12 mouse cellular contexts compared by ENCODE assay signal in genomic region chr5:66367641-66368040, GRCm38 (mm10).
A peak's percentile ranks its signal among the peaks of the same experiment; 100 is the strongest.
DNase-seq lines count a peak whose midpoint lies in the region; ATAC-seq and TF ChIP-seq lines count a peak whose summit lies in the region.
"Had no signal": no experiment of that assay in that cellular context is flagged by ENCODE, and none has a peak within 500 bp of the region (broad histone marks: within the 10 kb centered on the region; RNA-seq: fewer than 3 reads in every experiment).

No protein-coding gene starts in this region.

- H3K27ac ChIP-seq in ES-Bruce4 (ENCODE audit: insufficient read depth, low read length) = no peak overlapping the region
- no peak overlapping the region; the same call in 1 of the 2 replicates for H3K27ac ChIP-seq in embryonic facial prominence, embryonic 11.5 days (replicated peaks; ENCODE audit: low read depth, low read length)
- peak overlapping the region; percentile 25 for H3K27ac ChIP-seq in hindbrain, embryonic 12.5 days
- H3K27ac ChIP-seq in midbrain, embryonic 12.5 days (replicated peaks) = no peak overlapping the region; the same call in 1 of the 2 replicates

- H3K36me3 ChIP-seq in ES-Bruce4 (ENCODE audit: control insufficient read depth, insufficient read depth, low read length, poor library complexity, severe bottlenecking) = no peaks in the 10 kb centered on the region; the same call in 1 of the 2 replicates
- no peaks in the 10 kb centered on the region for H3K36me3 ChIP-seq in embryonic facial prominence, embryonic 11.5 days (replicated peaks; ENCODE audit: control insufficient read depth, insufficient read depth, low read depth, low read length)
- H3K36me3 ChIP-seq in hindbrain, embryonic 12.5 days = 0 out of 2 replicates have a peak, but pooled peaks cover under 1% of the 10 kb centered on the region
- no peaks in the 10 kb centered on the region for H3K36me3 ChIP-seq in midbrain, embryonic 12.5 days

- intact Hi-C loops in heart, postnatal 25 days (cut with DNase I) = loop anchor here (5.0 kb wide), 2 partner anchors 85 to 105 kb away; no protein-coding TSS in a partner anchor
- intact Hi-C loops in left cerebral cortex, postnatal 36 days (cut with DNase I) = loop anchor here (5.0 kb wide), 2 partner anchors 50 to 105 kb away; no protein-coding TSS in a partner anchor

- DNase-seq in embryonic facial prominence, embryonic 11.5 days (ENCODE audit: low spot score) = peak; percentile 70
- DNase-seq in heart, postnatal 25 days (ENCODE audit: low spot score) = no peak
- DNase-seq in left cerebral cortex, postnatal 36 days (ENCODE audit: low spot score in 2 of 2) = no peak
- DNase-seq in thymus, postnatal 14 days = no peak
- no peak for DNase-seq in spleen, postnatal 36 days (ENCODE audit: low spot score in 2 of 2)
- DNase-seq: cerebellum, postnatal 14 days; lung, adult 2 months had no signal

- no peak overlapping the region for H3K4me3 ChIP-seq in ES-Bruce4 (ENCODE audit: low read depth, low read length)
- no peak overlapping the region for H3K4me3 ChIP-seq in embryonic facial prominence, embryonic 11.5 days (ENCODE audit: low read depth, low read length)
- H3K4me3 ChIP-seq in hindbrain, embryonic 12.5 days = no peak overlapping the region
- no peak overlapping the region for H3K4me3 ChIP-seq in midbrain, embryonic 12.5 days

- H3K9me3 ChIP-seq in ES-Bruce4 (replicated peaks; ENCODE audit: control insufficient read depth, insufficient read depth, low read length, poor library complexity, severe bottlenecking) = no peaks in the 10 kb centered on the region
- H3K9me3 ChIP-seq in embryonic facial prominence, embryonic 11.5 days (replicated peaks; ENCODE audit: control insufficient read depth, low read length) = no peaks in the 10 kb centered on the region
- H3K9me3 ChIP-seq in hindbrain, embryonic 12.5 days (replicated peaks) = no peaks in the 10 kb centered on the region
- H3K9me3 ChIP-seq in midbrain, embryonic 12.5 days = no peaks in the 10 kb centered on the region

- ATAC-seq in embryonic facial prominence, embryonic 11.5 days (replicated peaks; ENCODE audit: insufficient number of reproducible peaks, low FRiP score, low TSS enrichment, low read depth) = peak; percentile 66
- peak; percentile 71 for ATAC-seq in hindbrain, embryonic 12.5 days (ENCODE audit: low FRiP score)
- ATAC-seq in midbrain, embryonic 12.5 days (ENCODE audit: low FRiP score, low read depth) = peak; percentile 65
- ATAC-seq: CD4-positive, CD25-positive, alpha-beta regulatory T cell, adult 4 months had no signal

- 0 out of 2 replicates have a peak, but pooled peaks have one; percentile 33 for TF ChIP-seq EP300 in ES-Bruce4 (IDR thresholded peaks at IDR 0.05; ENCODE audit: insufficient read depth, low read depth, low read length)

- no peaks in the 10 kb centered on the region for H3K27me3 ChIP-seq in ES-Bruce4 (ENCODE audit: control insufficient read depth, insufficient read depth, low read length, poor library complexity, severe bottlenecking)
- no peaks in the 10 kb centered on the region for H3K27me3 ChIP-seq in embryonic facial prominence, embryonic 11.5 days (ENCODE audit: control insufficient read depth, insufficient read depth, low read length)
- no peaks in the 10 kb centered on the region for H3K27me3 ChIP-seq in hindbrain, embryonic 12.5 days
- no peaks in the 10 kb centered on the region for H3K27me3 ChIP-seq in midbrain, embryonic 12.5 days

- TF ChIP-seq CTCF in ES-Bruce4 (IDR thresholded peaks at IDR 0.05; ENCODE audit: low read depth, low read length) = no peak

- WGBS in embryonic facial prominence, embryonic 11.5 days = 51% methylated on average over 7 of the region's 11 CpGs
- 55% methylated on average over 11 of the region's 11 CpGs for WGBS in hindbrain, embryonic 12.5 days
- 61% methylated on average over 11 of the region's 11 CpGs for WGBS in midbrain, embryonic 12.5 days

- TF ChIP-seq POLR2A in ES-Bruce4 (IDR thresholded peaks at IDR 0.05; ENCODE audit: insufficient read depth, low read length) = no peak

- no peaks in the 10 kb centered on the region for H3K4me1 ChIP-seq in ES-Bruce4 (ENCODE audit: control insufficient read depth, insufficient read depth, low read length)
- no peaks in the 10 kb centered on the region; the same call in none of the 2 replicates for H3K4me1 ChIP-seq in embryonic facial prominence, embryonic 11.5 days (ENCODE audit: control insufficient read depth, insufficient read depth, low read length)
- H3K4me1 ChIP-seq in hindbrain, embryonic 12.5 days = peaks cover 32% of the 10 kb centered on the region
- H3K4me1 ChIP-seq in midbrain, embryonic 12.5 days = peaks cover 14% of the 10 kb centered on the region

- no peak overlapping the region for H3K4me2 ChIP-seq in embryonic facial prominence, embryonic 11.5 days (ENCODE audit: low read depth, low read length)
- H3K4me2 ChIP-seq in hindbrain, embryonic 12.5 days (replicated peaks) = no peak overlapping the region
- no peak overlapping the region for H3K4me2 ChIP-seq in midbrain, embryonic 12.5 days (replicated peaks)
- H3K4me2 ChIP-seq: heart, embryonic 11.5 days had no signal

- no peak overlapping the region for H3K9ac ChIP-seq in ES-Bruce4 (ENCODE audit: low read depth, poor library complexity, severe bottlenecking)
- H3K9ac ChIP-seq in embryonic facial prominence, embryonic 11.5 days (replicated peaks; ENCODE audit: low read length) = no peak overlapping the region
- no peak overlapping the region for H3K9ac ChIP-seq in hindbrain, embryonic 12.5 days
- no peak overlapping the region for H3K9ac ChIP-seq in midbrain, embryonic 12.5 days (replicated peaks)
